In genomic region chr7:92766096-92767090, GRCm38 (mm10) we compare ENCODE assay signal across 17 mouse cellular contexts. TPM values are rescaled to one million over a fixed set of nuclear protein-coding genes. Genes with fewer than 3 reads are reported as not detected.
A peak's percentile ranks its signal among the peaks of the same experiment; 100 is the strongest.
DNase-seq lines count a peak whose midpoint lies in the region; ATAC-seq and TF ChIP-seq lines count a peak whose summit lies in the region.
"Had no signal": no experiment of that assay in that cellular context is flagged by ENCODE, and none has a peak within 500 bp of the region (broad histone marks: within the 10 kb centered on the region; RNA-seq: fewer than 3 reads in every experiment).

No protein-coding gene starts in this region.

- ATAC-seq in forebrain, embryonic 14.5 days, result no peak
- ATAC-seq in forebrain, embryonic 11.5 days (replicated peaks; ENCODE audit: low FRiP score), result no peak
- ATAC-seq in kidney, postnatal 0 days (replicated peaks; ENCODE audit: low FRiP score, low read depth), result no peak
- 0 out of 2 replicates have a peak, but pooled peaks have one; percentile 12 for ATAC-seq in midbrain, embryonic 16.5 days
- ATAC-seq in midbrain, embryonic 13.5 days, result no peak

- H3K9ac ChIP-seq in forebrain, embryonic 14.5 days (ENCODE audit: low read length), result 0 out of 2 replicates have a peak overlapping the region, but pooled peaks have one; percentile 8
- no peak overlapping the region for H3K9ac ChIP-seq in forebrain, embryonic 11.5 days (ENCODE audit: low read length)
- no peak overlapping the region for H3K9ac ChIP-seq in kidney, postnatal 0 days (ENCODE audit: low read depth, low read length)
- no peak overlapping the region for H3K9ac ChIP-seq in midbrain, embryonic 16.5 days (ENCODE audit: low read depth, low read length)
- H3K9ac ChIP-seq in midbrain, embryonic 13.5 days (replicated peaks), result no peak overlapping the region
- H3K9ac ChIP-seq: heart, embryonic 13.5 days; hindbrain, embryonic 13.5 days; liver, embryonic 14.5 days had no signal

- 53% methylated on average over 9 of the region's 9 CpGs for WGBS in forebrain, embryonic 14.5 days
- 69% methylated on average over 9 of the region's 9 CpGs for WGBS in forebrain, embryonic 11.5 days
- WGBS in kidney, postnatal 0 days, result 25% methylated on average over 9 of the region's 9 CpGs
- WGBS in midbrain, embryonic 16.5 days, result 67% methylated on average over 9 of the region's 9 CpGs
- WGBS in midbrain, embryonic 13.5 days, result 74% methylated on average over 9 of the region's 9 CpGs

- no peak for TF ChIP-seq CTCF in kidney, postnatal 0 days (IDR thresholded peaks at IDR 0.05; ENCODE audit: low read depth)

- H3K27me3 ChIP-seq in forebrain, embryonic 14.5 days (replicated peaks; ENCODE audit: control insufficient read depth, insufficient read depth, low read length), result no peaks in the 10 kb centered on the region
- no peaks in the 10 kb centered on the region for H3K27me3 ChIP-seq in forebrain, embryonic 11.5 days (ENCODE audit: control insufficient read depth, insufficient read depth, low read length)
- H3K27me3 ChIP-seq in kidney, postnatal 0 days (ENCODE audit: insufficient read depth, low read length), result no peaks in the 10 kb centered on the region
- H3K27me3 ChIP-seq in midbrain, embryonic 16.5 days (ENCODE audit: control insufficient read depth, insufficient read depth, low read depth, low read length), result no peaks in the 10 kb centered on the region
- H3K27me3 ChIP-seq in midbrain, embryonic 13.5 days, result no peaks in the 10 kb centered on the region
- H3K27me3 ChIP-seq: heart, embryonic 13.5 days; hindbrain, embryonic 13.5 days had no signal

- no peak overlapping the region for H3K4me2 ChIP-seq in forebrain, embryonic 14.5 days (ENCODE audit: low read length)
- H3K4me2 ChIP-seq in forebrain, embryonic 11.5 days (ENCODE audit: low read depth, low read length, severe bottlenecking), result no peak overlapping the region
- H3K4me2 ChIP-seq in kidney, postnatal 0 days (ENCODE audit: low read length), result no peak overlapping the region
- no peak overlapping the region for H3K4me2 ChIP-seq in midbrain, embryonic 16.5 days (ENCODE audit: low read length)
- H3K4me2 ChIP-seq in midbrain, embryonic 13.5 days (replicated peaks), result no peak overlapping the region
- H3K4me2 ChIP-seq: heart, embryonic 13.5 days; hindbrain, embryonic 13.5 days had no signal

- H3K4me3 ChIP-seq in forebrain, embryonic 14.5 days (ENCODE audit: low read depth, low read length), result no peak overlapping the region
- no peak overlapping the region for H3K4me3 ChIP-seq in forebrain, embryonic 11.5 days (ENCODE audit: low read depth, low read length)
- no peak overlapping the region for H3K4me3 ChIP-seq in kidney, postnatal 0 days (replicated peaks; ENCODE audit: low read depth, low read length)
- H3K4me3 ChIP-seq in midbrain, embryonic 16.5 days (ENCODE audit: low read depth, low read length), result no peak overlapping the region
- H3K4me3 ChIP-seq in midbrain, embryonic 13.5 days (replicated peaks), result no peak overlapping the region
- H3K4me3 ChIP-seq: erythroblast, embryonic 14.5 days; heart, embryonic 13.5 days; hindbrain, embryonic 13.5 days had no signal

- H3K4me1 ChIP-seq in forebrain, embryonic 14.5 days (ENCODE audit: control insufficient read depth, insufficient read depth, low read length), result peaks cover 5% of the 10 kb centered on the region; the same call in 1 of the 2 replicates
- H3K4me1 ChIP-seq in forebrain, embryonic 11.5 days (replicated peaks; ENCODE audit: control insufficient read depth, insufficient read depth, low read length), result 0 out of 2 replicates have a peak, but pooled peaks cover 2% of the 10 kb centered on the region
- no peaks in the 10 kb centered on the region; the same call in 1 of the 2 replicates for H3K4me1 ChIP-seq in kidney, postnatal 0 days (replicated peaks; ENCODE audit: insufficient read depth, low read length)
- peaks cover 6% of the 10 kb centered on the region for H3K4me1 ChIP-seq in midbrain, embryonic 16.5 days (ENCODE audit: control insufficient read depth, insufficient read depth, low read length)
- peaks cover 15% of the 10 kb centered on the region; the same call in 1 of the 2 replicates for H3K4me1 ChIP-seq in midbrain, embryonic 13.5 days (replicated peaks)

- no peak for DNase-seq in forebrain, embryonic 14.5 days (ENCODE audit: low spot score)
- DNase-seq in forebrain, embryonic 11.5 days (ENCODE audit: low spot score), result no peak
- peak; percentile 73 for DNase-seq in kidney, postnatal 0 days (ENCODE audit: low spot score)
- DNase-seq in kidney, adult 8-10 months, result no peak
- DNase-seq in right cerebral cortex, postnatal 14 days, result peak; percentile 18
- DNase-seq in adrenal gland, postnatal 10 days, result no peak
- DNase-seq: B cell, adult 2 months; gastrocnemius, postnatal 10 days; thymus, postnatal 4 days had no signal

- H3K36me3 ChIP-seq in forebrain, embryonic 14.5 days (ENCODE audit: control insufficient read depth, insufficient read depth, low read length), result no peaks in the 10 kb centered on the region
- H3K36me3 ChIP-seq in forebrain, embryonic 11.5 days (ENCODE audit: control insufficient read depth, insufficient read depth, low read length), result no peaks in the 10 kb centered on the region
- no peaks in the 10 kb centered on the region for H3K36me3 ChIP-seq in kidney, postnatal 0 days (ENCODE audit: insufficient read depth, low read length)
- no peaks in the 10 kb centered on the region for H3K36me3 ChIP-seq in midbrain, embryonic 16.5 days (ENCODE audit: control insufficient read depth, insufficient read depth, low read length)
- no peaks in the 10 kb centered on the region for H3K36me3 ChIP-seq in midbrain, embryonic 13.5 days
- H3K36me3 ChIP-seq: G1E; heart, embryonic 13.5 days; hindbrain, embryonic 13.5 days had no signal

- no peaks in the 10 kb centered on the region for H3K9me3 ChIP-seq in forebrain, embryonic 14.5 days (replicated peaks; ENCODE audit: control insufficient read depth, low read length)
- no peaks in the 10 kb centered on the region for H3K9me3 ChIP-seq in forebrain, embryonic 11.5 days (ENCODE audit: control insufficient read depth, low read length)
- H3K9me3 ChIP-seq in kidney, postnatal 0 days (replicated peaks; ENCODE audit: low read length), result no peaks in the 10 kb centered on the region
- H3K9me3 ChIP-seq in midbrain, embryonic 16.5 days (replicated peaks; ENCODE audit: control insufficient read depth, low read length, poor library complexity, severe bottlenecking), result no peaks in the 10 kb centered on the region
- no peaks in the 10 kb centered on the region for H3K9me3 ChIP-seq in midbrain, embryonic 13.5 days
- H3K9me3 ChIP-seq: G1E; heart, embryonic 13.5 days; hindbrain, embryonic 13.5 days had no signal

- H3K27ac ChIP-seq in forebrain, embryonic 14.5 days (ENCODE audit: low read depth, low read length), result no peak overlapping the region
- H3K27ac ChIP-seq in forebrain, embryonic 11.5 days (ENCODE audit: low read depth, low read length), result no peak overlapping the region
- H3K27ac ChIP-seq in kidney, postnatal 0 days, result no peak overlapping the region
- H3K27ac ChIP-seq in midbrain, embryonic 16.5 days (ENCODE audit: low read length), result no peak overlapping the region
- H3K27ac ChIP-seq in midbrain, embryonic 13.5 days, result no peak overlapping the region
- H3K27ac ChIP-seq: heart, embryonic 13.5 days; hindbrain, embryonic 13.5 days; liver, embryonic 14.5 days; macrophage had no signal

RNA-seq across cellular contexts. Expression of gene Rab30, which starts 25.0 kb away (rescaled TPM):
- polyA plus RNA-seq in forebrain, embryonic 14.5 days (2014; fragmentation: Nextera tagmentation; extraction: Ambion mirVana), result 25.9 and 27.5 TPM in 2 replicates
- 18.2 and 19.1 TPM in 2 replicates for polyA plus RNA-seq in forebrain, embryonic 11.5 days (2014; fragmentation: Nextera tagmentation; extraction: Ambion mirVana)
- polyA plus RNA-seq in kidney, postnatal 0 days (2015; fragmentation: Nextera tagmentation; extraction: Ambion mirVana), result 5.6 and 6.0 TPM in 2 replicates
- 19.9 and 22.4 TPM in 2 replicates for polyA plus RNA-seq in midbrain, embryonic 16.5 days (2015; fragmentation: Nextera tagmentation; extraction: Ambion mirVana)
- 21.6 and 22.4 TPM in 2 replicates for polyA plus RNA-seq in midbrain, embryonic 13.5 days (2015; fragmentation: Nextera tagmentation; extraction: Ambion mirVana)
- total RNA-seq in adrenal gland, postnatal 10 days (2021), result 1 to 10 TPM; 7.9 to 10.0 TPM

Comparison
In these comparisons a context has a peak if more than half of its experiments do, and no peak if none do; other contexts are left out.
1. DNase-seq: peak in kidney, postnatal 0 days (single experiment) and right cerebral cortex, postnatal 14 days (single experiment); none in forebrain, embryonic 14.5 days (single experiment), forebrain, embryonic 11.5 days (single experiment), kidney, adult 8-10 months (0 of 2) and adrenal gland, postnatal 10 days (single experiment).